ENCODE assay signal across 24 mouse cellular contexts in the genomic region with DNA sequence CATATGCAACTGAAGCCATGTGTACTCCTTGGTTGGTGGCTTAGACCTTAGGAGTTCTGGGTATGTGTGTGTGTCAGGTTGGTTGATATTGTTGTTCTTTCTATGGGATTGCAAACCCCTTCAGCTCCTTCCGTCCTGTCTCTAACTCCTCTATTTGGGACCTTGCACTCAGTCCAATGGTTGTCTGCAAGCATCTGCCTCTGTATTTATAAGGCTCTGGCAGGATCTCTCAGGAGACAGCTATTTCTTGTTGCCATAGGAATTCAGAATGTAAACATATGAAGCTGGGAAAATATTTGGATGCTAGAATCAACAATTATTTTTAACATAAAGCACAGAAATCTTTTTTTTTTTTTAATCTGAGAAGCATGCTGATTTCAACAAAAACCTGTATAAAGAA.
"Had no signal": no experiment of that assay in that cellular context is flagged by ENCODE, and none has a peak within 500 bp of the region (broad histone marks: within the 10 kb centered on the region; RNA-seq: fewer than 3 reads in every experiment).

No protein-coding gene starts in this region.

- H3K36me3 ChIP-seq: heart, embryonic 13.5 days; heart, embryonic 15.5 days; hindbrain, embryonic 13.5 days; hindbrain, embryonic 15.5 days; kidney, embryonic 15.5 days; limb, embryonic 13.5 days; limb, embryonic 15.5 days had no signal

- H3K9ac ChIP-seq: forebrain, postnatal 0 days; heart, embryonic 13.5 days; heart, embryonic 15.5 days; hindbrain, embryonic 13.5 days; hindbrain, embryonic 15.5 days; kidney, embryonic 15.5 days; limb, embryonic 13.5 days; limb, embryonic 15.5 days had no signal

- H3K27me3 ChIP-seq: heart, embryonic 13.5 days; heart, embryonic 15.5 days; hindbrain, embryonic 13.5 days; hindbrain, embryonic 15.5 days; kidney, embryonic 15.5 days; limb, embryonic 13.5 days; limb, embryonic 15.5 days had no signal

- ATAC-seq: forebrain, postnatal 0 days; hindbrain, postnatal 0 days had no signal

- H3K4me3 ChIP-seq: heart, adult 2 months; heart, embryonic 13.5 days; heart, embryonic 15.5 days; hindbrain, embryonic 13.5 days; hindbrain, embryonic 15.5 days; kidney, embryonic 15.5 days; limb, embryonic 13.5 days; limb, embryonic 15.5 days had no signal

- H3K4me2 ChIP-seq: heart, embryonic 11.5 days; heart, embryonic 13.5 days; heart, embryonic 15.5 days; hindbrain, embryonic 13.5 days; hindbrain, embryonic 15.5 days; kidney, embryonic 15.5 days; limb, embryonic 13.5 days; limb, embryonic 15.5 days had no signal

- H3K4me1 ChIP-seq: heart, embryonic 13.5 days; heart, embryonic 15.5 days; hindbrain, embryonic 13.5 days; hindbrain, embryonic 15.5 days; kidney, embryonic 15.5 days; limb, embryonic 13.5 days; limb, embryonic 15.5 days had no signal

- H3K9me3 ChIP-seq: hindbrain, embryonic 13.5 days; limb, embryonic 15.5 days had no signal

- H3K27ac ChIP-seq: heart, adult 2 months; heart, embryonic 13.5 days; heart, embryonic 15.5 days; hindbrain, embryonic 13.5 days; hindbrain, embryonic 15.5 days; hindbrain, postnatal 0 days; kidney, embryonic 15.5 days; limb, embryonic 13.5 days; limb, embryonic 15.5 days had no signal

- DNase-seq: forebrain, postnatal 0 days; gastrocnemius, postnatal 14 days; gastrocnemius, postnatal 36 days; heart, adult 11 months; heart, adult 2 months; heart, postnatal 14 days; heart, postnatal 36 days; kidney, adult 11 months; kidney, adult 2 months; kidney, adult 9 months; kidney, postnatal 14 days; kidney, postnatal 36 days; layer of hippocampus, adult 9-11 months; layer of hippocampus, postnatal 36 days; left cerebral cortex, postnatal 4 days had no signal
